Comparison of ENCODE assay signal across 8 mouse cellular contexts in genomic region chr8:62951173-62952134, GRCm38 (mm10). TPM values are rescaled to one million over a fixed set of nuclear protein-coding genes. Genes with fewer than 3 reads are reported as not detected.
DNase-seq lines count a peak whose midpoint lies in the region; ATAC-seq and TF ChIP-seq lines count a peak whose summit lies in the region.

No protein-coding gene starts in this region.

- H3K4me2 ChIP-seq in forebrain, embryonic 12.5 days, result peak overlapping the region; percentile 92
- peak overlapping the region; percentile 33 for H3K4me2 ChIP-seq in liver, embryonic 15.5 days

- H3K27me3 ChIP-seq in forebrain, embryonic 12.5 days, result no peaks in the 10 kb centered on the region
- H3K27me3 ChIP-seq in liver, embryonic 15.5 days, result peaks cover 16% of the 10 kb centered on the region
- no peaks in the 10 kb centered on the region; the same call in 1 of the 2 replicates for H3K27me3 ChIP-seq in small intestine, adult 2 months (ENCODE audit: control insufficient read depth, insufficient read depth, low read length)

- peak; percentile 93 for ATAC-seq in forebrain, embryonic 12.5 days (ENCODE audit: low FRiP score)
- no peak for ATAC-seq in liver, embryonic 15.5 days (ENCODE audit: insufficient read depth)

- in situ Hi-C loops in ES-E14 (cut with MboI; ENCODE audit: low sequenced_read_pairs in 2 of 2, unreplicated experiment in 2 of 2), result no loop called here

- intact Hi-C loops in gastrocnemius, adult 2 months (cut with DNase I), result no loop called here

- no peak overlapping the region for H3K27ac ChIP-seq in gastrocnemius, adult 2 months
- H3K27ac ChIP-seq in ES-E14 (ENCODE audit: insufficient read depth, low read depth, low read length, poor library complexity, severe bottlenecking), result no peak overlapping the region
- H3K27ac ChIP-seq in forebrain, embryonic 12.5 days, result no peak overlapping the region; the same call in 1 of the 2 replicates
- H3K27ac ChIP-seq in liver, embryonic 15.5 days (replicated peaks), result no peak overlapping the region
- H3K27ac ChIP-seq in small intestine, adult 2 months (ENCODE audit: insufficient read depth, low read depth, low read length), result no peak overlapping the region

- no peak for TF ChIP-seq CTCF in gastrocnemius, adult 2 months (IDR thresholded peaks at IDR 0.05)
- TF ChIP-seq CTCF in small intestine, adult 2 months (IDR thresholded peaks at IDR 0.05; ENCODE audit: extremely low read depth, insufficient read length, insufficient replicate concordance, low read depth, low read length), result no peak

- H3K4me3 ChIP-seq in gastrocnemius, adult 2 months, result peak overlapping the region; percentile 61
- peak overlapping the region; percentile 37 to 50 for H3K4me3 ChIP-seq in ES-E14 (ENCODE audit: insufficient read depth in 1 of 2, low read depth in 1 of 2, low read length in 2 of 2, poor library complexity in 1 of 2, severe bottlenecking in 1 of 2)
- peak overlapping the region; percentile 58 for H3K4me3 ChIP-seq in forebrain, embryonic 12.5 days (replicated peaks)
- no peak overlapping the region for H3K4me3 ChIP-seq in liver, embryonic 15.5 days (replicated peaks)
- H3K4me3 ChIP-seq in small intestine, adult 2 months (ENCODE audit: low read depth, low read length), result peak overlapping the region; percentile 10

- H3K4me1 ChIP-seq in ES-E14 (ENCODE audit: control insufficient read depth in 2 of 2, insufficient read depth in 2 of 2, low read length in 2 of 2, poor library complexity in 1 of 2), result no peaks in the 10 kb centered on the region
- peaks cover 4% of the 10 kb centered on the region; the same call in 1 of the 2 replicates for H3K4me1 ChIP-seq in forebrain, embryonic 12.5 days
- H3K4me1 ChIP-seq in liver, embryonic 15.5 days (replicated peaks), result no peaks in the 10 kb centered on the region
- H3K4me1 ChIP-seq in small intestine, adult 2 months (ENCODE audit: control insufficient read depth, insufficient read depth, insufficient read length, low read length), result no peaks in the 10 kb centered on the region

- H3K9ac ChIP-seq in ES-E14 (ENCODE audit: insufficient read depth, low read depth, low read length, poor library complexity, severe bottlenecking), result no peak overlapping the region
- peak overlapping the region; percentile 64 for H3K9ac ChIP-seq in forebrain, embryonic 12.5 days
- H3K9ac ChIP-seq in liver, embryonic 15.5 days, result no peak overlapping the region

- WGBS in forebrain, embryonic 12.5 days, result under 1% methylated on average over 49 of the region's 50 CpGs
- WGBS in liver, embryonic 15.5 days (ENCODE audit: insufficient replicate concordance), result 3% methylated on average over 50 of the region's 50 CpGs
- WGBS in small intestine, adult 2 months, result 2% methylated on average over 50 of the region's 50 CpGs

- no peak for TF ChIP-seq POLR2A in small intestine, adult 2 months (IDR thresholded peaks at IDR 0.05; ENCODE audit: low read depth, low read length)

- DNase-seq in gastrocnemius, adult 2 months, result no peak
- DNase-seq in gastrocnemius, postnatal 25 days, result no peak
- peak; percentile 12 for DNase-seq in ES-E14 (ENCODE audit: low read depth, low spot score)
- DNase-seq in layer of hippocampus, adult 18-20 months (ENCODE audit: low spot score in 2 of 2), result peak; percentile 47 to 53
- DNase-seq in ovary, adult 18-20 months (ENCODE audit: low spot score), result no peak

- H3K9me3 ChIP-seq in ES-E14 (ENCODE audit: control insufficient read depth, insufficient read depth, low read depth, low read length), result no peaks in the 10 kb centered on the region
- H3K9me3 ChIP-seq in forebrain, embryonic 12.5 days, result no peaks in the 10 kb centered on the region
- no peaks in the 10 kb centered on the region for H3K9me3 ChIP-seq in liver, embryonic 15.5 days (replicated peaks)

- H3K36me3 ChIP-seq in ES-E14 (ENCODE audit: control insufficient read depth, insufficient read depth, low read length, poor library complexity, severe bottlenecking), result no peaks in the 10 kb centered on the region
- H3K36me3 ChIP-seq in forebrain, embryonic 12.5 days (replicated peaks), result no peaks in the 10 kb centered on the region
- H3K36me3 ChIP-seq in liver, embryonic 15.5 days (replicated peaks), result no peaks in the 10 kb centered on the region
- H3K36me3 ChIP-seq in small intestine, adult 2 months (ENCODE audit: control insufficient read depth, insufficient read depth, low read length), result no peaks in the 10 kb centered on the region

TF ChIP-seq in ES-E14, 5 proteins besides CTCF, POLR2A, EP300 and RAD21:
- no peak for TF ChIP-seq HCFC1 (IDR thresholded peaks at IDR 0.05; ENCODE audit: borderline replicate concordance, insufficient read depth, low read length)
- TF ChIP-seq MAFK (IDR thresholded peaks at IDR 0.05; ENCODE audit: insufficient read depth, low read depth, low read length), result no peak
- no peak for TF ChIP-seq ZNF384 (IDR thresholded peaks at IDR 0.05; ENCODE audit: low read depth, low read length)
- TF ChIP-seq CHD2 (IDR thresholded peaks at IDR 0.05; ENCODE audit: low read depth, low read length), result no peak
- TF ChIP-seq ZC3H11A (IDR thresholded peaks at IDR 0.05; ENCODE audit: borderline replicate concordance, low read depth, low read length), result no peak

RNA-seq across cellular contexts. Expression of gene Spock3, which starts 0.6 kb away (rescaled TPM):
- under 1 TPM; 0.18 to 0.33 TPM for total RNA-seq in gastrocnemius, adult 2 months (2021)
- under 1 TPM; 0.27 to 0.54 TPM for total RNA-seq in gastrocnemius, postnatal 25 days (2021)
- total RNA-seq in ES-E14 (2012; rRNA removed), result 0.21 and 0.27 TPM in 2 replicates
- polyA plus RNA-seq in forebrain, embryonic 12.5 days (2016; fragmentation: Nextera tagmentation; extraction: Ambion mirVana), result 8.7 and 9.0 TPM in 2 replicates
- 10 to 100 TPM; 50.6 to 58.1 TPM for total RNA-seq in layer of hippocampus, adult 18-20 months (2021)
- 0.10 and 0.17 TPM in 2 replicates for polyA plus RNA-seq in liver, embryonic 15.5 days (2015; fragmentation: Nextera tagmentation; extraction: Ambion mirVana)
- polyA plus RNA-seq in small intestine, adult 2 months (2012; rRNA removed), result 0.04 TPM in 1 of 2 replicates, not detected in the other

Comparison
In these comparisons a context has a peak if more than half of its experiments do, and no peak if none do; other contexts are left out.
1. DNase-seq: peak in ES-E14 (single experiment) and layer of hippocampus, adult 18-20 months (2 of 2); none in gastrocnemius, adult 2 months (single experiment), gastrocnemius, postnatal 25 days (single experiment) and ovary, adult 18-20 months (single experiment).
2. RNA of gene Spock3, which starts 0.6 kb away (total RNA-seq): 50.6 to 58.1 TPM in layer of hippocampus, adult 18-20 months; 0.27 to 0.54 TPM in gastrocnemius, postnatal 25 days, 0.18 to 0.33 TPM in gastrocnemius, adult 2 months and 0.21 to 0.27 TPM in ES-E14; every median in the first group is over 10 times any median in the second.